Mouse (Mus musculus): ENCODE measurements at regions not wholly inside any gene's neighbourhood (a gene's known extent, or its start where the extent isn't known, plus 50 kb on each side); places are given as distances from the start of the nearest gene placed in this dataset.

- DNase-seq = no peak
These were observed 51.3 kb upstream of the Tank start for GRCm38 (mm10) chr2:61527127-61527526.

- no peak for DNase-seq
These were observed 54.2 kb upstream of the Tank start for GRCm38 (mm10) chr2:61524060-61524734.

- no peak for DNase-seq
These were observed 63.8 kb upstream of the Tank start for GRCm38 (mm10) chr2:61514445-61515123.

- DNase-seq = no peak
These were observed 64.5 kb upstream of the Tank start for GRCm38 (mm10) chr2:61513787-61514444.

- no peak for DNase-seq
These were observed 74.8 kb upstream of the Tank start for GRCm38 (mm10) chr2:61503594-61503993.

GRCm38 (mm10) chr2:61501922-61502321 lies 76.5 kb upstream of the Tank start:
- peak in 1 of 2 experiments; percentile 8 for DNase-seq

- no peak for DNase-seq
These were observed 79.1 kb upstream of the Tank start for GRCm38 (mm10) chr2:61499266-61499665.

GRCm38 (mm10) chr2:61497930-61498329 lies 80.5 kb upstream of the Tank start:
- no peak for DNase-seq

- DNase-seq = no peak
These were observed 81.4 kb upstream of the Tank start for GRCm38 (mm10) chr2:61496968-61497367.

- DNase-seq = peak; percentile 92 to 96
These were observed 84.3 kb upstream of the Tank start for GRCm38 (mm10) chr2:61493918-61494712.

GRCm38 (mm10) chr2:61492043-61492743 lies 86.2 kb upstream of the Tank start:
- peak; percentile 41 to 50 for DNase-seq

- peak in 1 of 2 experiments; percentile 8 for DNase-seq
These were observed 87.8 kb upstream of the Tank start for GRCm38 (mm10) chr2:61490436-61491109.

- DNase-seq = no peak
These were observed 88.6 kb upstream of the Tank start for GRCm38 (mm10) chr2:61489762-61490161.

- DNase-seq = no peak
These were observed 94.6 kb upstream of the Tank start for GRCm38 (mm10) chr2:61483820-61484219.

- DNase-seq = no peak
These were observed 101.7 kb upstream of the Tank start for GRCm38 (mm10) chr2:61476648-61477047.

- DNase-seq = no peak
These were observed 103.8 kb upstream of the Tank start for GRCm38 (mm10) chr2:61474626-61475025.

- no peak for DNase-seq
These were observed 107.9 kb upstream of the Tank start for GRCm38 (mm10) chr2:61470521-61470920.

- no peak for DNase-seq
These were observed 108.3 kb upstream of the Tank start for GRCm38 (mm10) chr2:61470064-61470463.

GRCm38 (mm10) chr2:61455902-61456301 lies 122.5 kb upstream of the Tank start:
- peak; percentile 81 to 85 for DNase-seq

- DNase-seq = no peak
These were observed 123.7 kb upstream of the Tank start for GRCm38 (mm10) chr2:61454729-61455128.

GRCm38 (mm10) chr2:61454311-61454728 lies 124.1 kb upstream of the Tank start:
- DNase-seq = peak; percentile 93 to 95
